Mouse (Mus musculus) heart, postnatal 4 days (tissue): ENCODE data around the gene Vmn1r210. TPM values are rescaled to one million over a fixed set of nuclear protein-coding genes. Genes with fewer than 3 reads are reported as not detected.
"Not testable (repeated sequence)": the region's sequence is repeated elsewhere in the genome, so short reads cannot be mapped to it uniquely, and the experiment has no call there.

Source experiments
- DNase-seq: peaks from one replicate; pipeline ENCODE4 v3.0.0; 2021
- total RNA-seq, 2 experiments: library from RNA; stranded (reverse); gene quantifications; 2 replicates each; pipeline ENCODE4 v1.2.3; 2021

The Vmn1r210 gene
- total RNA-seq, result not detected

- DNase-seq, result no peak
Observed at GRCm38 (mm10) chr13:22831248-22831647, at the start of gene Vmn1r210. Vmn1r210 (minus strand) TSS chr13:22831348.

- no peak for DNase-seq
Observed at GRCm38 (mm10) chr13:22879257-22879656, 48.1 kb upstream of the Vmn1r210 start.

GRCm38 (mm10) chr13:22857461-22857860 is 26.3 kb upstream of the Vmn1r210 start, which contains the start of gene Vmn1r211:
Vmn1r211 (minus strand) TSS chr13:22857561.
- no peak for DNase-seq

GRCm38 (mm10) chr13:22854760-22855159 is 23.6 kb upstream of the Vmn1r210 start:
- no peak for DNase-seq

- DNase-seq, result no peak
Observed at GRCm38 (mm10) chr13:22846798-22847197, 15.7 kb upstream of the Vmn1r210 start.

GRCm38 (mm10) chr13:22844304-22844703 is 13.2 kb upstream of the Vmn1r210 start:
- DNase-seq, result not testable (repeated sequence)

- not testable (repeated sequence) for DNase-seq
Observed at GRCm38 (mm10) chr13:22829395-22829794, 1.8 kb downstream of the Vmn1r210 start.

GRCm38 (mm10) chr13:22821601-22822000 is 9.5 kb downstream of the Vmn1r210 start:
- DNase-seq, result not testable (repeated sequence)

GRCm38 (mm10) chr13:22809582-22809981 is 21.6 kb downstream of the Vmn1r210 start, which contains the start of gene Vmn1r209:
Vmn1r209 (minus strand) TSS chr13:22809682.
- not testable (repeated sequence) for DNase-seq

- not testable (repeated sequence) for DNase-seq
Observed at GRCm38 (mm10) chr13:22788096-22788495, 43.1 kb downstream of the Vmn1r210 start.

- not testable (repeated sequence) for DNase-seq
Observed at GRCm38 (mm10) chr13:22784159-22784558, 47.0 kb downstream of the Vmn1r210 start.

- DNase-seq, result not testable (repeated sequence)
Observed at GRCm38 (mm10) chr13:22777300-22777699, 53.8 kb downstream of the Vmn1r210 start, which contains the start of gene Vmn1r208. Vmn1r208 (minus strand) TSS chr13:22777400.

Other genes starting within 250 kb of the Vmn1r210 start
- gene Vmn1r205, start 238.3 kb downstream of the Vmn1r210 start, total RNA-seq, result not detected
- not detected for gene Vmn1r206, start 207.1 kb downstream of the Vmn1r210 start, total RNA-seq
- not detected for gene Vmn1r207-ps, start 101.7 kb downstream of the Vmn1r210 start, total RNA-seq
- not detected for gene Vmn1r208, start 53.9 kb downstream of the Vmn1r210 start, total RNA-seq
- under 1 TPM in 1 of 2 experiments, not detected in 1; 0.05 TPM for gene Vmn1r209, start 21.7 kb downstream of the Vmn1r210 start, total RNA-seq
- gene Vmn1r211, start 26.2 kb upstream of the Vmn1r210 start, total RNA-seq, result not detected
- gene Vmn1r212, start 52.9 kb upstream of the Vmn1r210 start, total RNA-seq, result not detected
- gene Vmn1r213, start 176.3 kb upstream of the Vmn1r210 start, total RNA-seq, result not detected
- gene Vmn1r214, start 199.1 kb upstream of the Vmn1r210 start, total RNA-seq, result not detected
- not detected for gene Vmn1r215, start 236.7 kb upstream of the Vmn1r210 start, total RNA-seq